Mouse (Mus musculus) forebrain, embryonic 16.5 days (tissue): ENCODE data around the gene Tnip3. TPM values are rescaled to one million over a fixed set of nuclear protein-coding genes. Genes with fewer than 3 reads are reported as not detected.

Source experiments
- ATAC-seq: fragments of 200-750 bp; cut with Nextera tagmentation; 2 replicates; pipeline ENCODE4 v1.8.0; 2017; ENCODE audit warnings: mild to moderate bottlenecking, moderate library complexity
- H3K27ac ChIP-seq: fragments of 300-500 bp; sonication (generic); 2 replicates; pipeline ENCODE4 v1.5.1; 2014; ENCODE audit warnings: low read length, control low read depth
- H3K27me3 ChIP-seq: fragments of 300-500 bp; sonication (generic); replicated peaks from 2 replicates; pipeline ENCODE4 v1.6.1; 2014; ENCODE audit warnings: low read length; ENCODE audit not compliant: control insufficient read depth, insufficient read depth
- H3K36me3 ChIP-seq: fragments of 300-500 bp; sonication (generic); 2 replicates; pipeline ENCODE4 v1.6.1; 2014; ENCODE audit not compliant: control insufficient read depth, insufficient read depth
- H3K4me1 ChIP-seq: fragments of 300-500 bp; sonication (generic); replicated peaks from 2 replicates; pipeline ENCODE4 v1.6.1; 2014; ENCODE audit warnings: low read length; ENCODE audit not compliant: control insufficient read depth, insufficient read depth
- H3K4me2 ChIP-seq: fragments of 300-500 bp; sonication (generic); 2 replicates; pipeline ENCODE4 v1.6.1; 2014; ENCODE audit warnings: mild to moderate bottlenecking, low read length, control low read depth
- H3K4me3 ChIP-seq: fragments of 300-500 bp; sonication (generic); replicated peaks from 2 replicates; pipeline ENCODE4 v1.5.1; 2014; ENCODE audit warnings: mild to moderate bottlenecking, low read length, control low read depth
- H3K9ac ChIP-seq: fragments of 300-500 bp; sonication (generic); replicated peaks from 2 replicates; pipeline ENCODE4 v1.6.1; 2014; ENCODE audit warnings: low read depth, low read length, control low read depth
- H3K9me3 ChIP-seq: fragments of 300-500 bp; sonication (generic); 2 replicates; pipeline ENCODE4 v1.6.1; 2016; ENCODE audit warnings: low read length; ENCODE audit not compliant: control insufficient read depth
- WGBS: fragments of 180-500 bp; shearing (Covaris S2); extraction: QIAGEN DNeasy Blood & Tissue Kit; methylation state at CpG from one replicate; pipeline ENCODE4 v1.1.7; 2014; 5-methylcytosine and 5-hydroxymethylcytosine counted together
- polyA plus RNA-seq: library from polyadenylated mRNA; unstranded; fragments of >200 nt; fragmentation: Nextera tagmentation; extraction: Ambion mirVana; gene quantifications from 2 replicates; pipeline ENCODE4 v1.2.1, GENCODE M21; 2015

Gene Tnip3
- polyA plus RNA-seq, 1 experiment from 2014 or later, result not detected

- Histone ChIP-seq H3K9ac (no peak overlapping the region), H3K27me3 (no peaks in the 10 kb centered on the region), H3K4me3 (no peak overlapping the region), H3K4me2 (no peak overlapping the region), H3K27ac (no peak overlapping the region), H3K36me3 (no peaks in the 10 kb centered on the region), H3K9me3 (no peaks in the 10 kb centered on the region), H3K4me1 (no peaks in the 10 kb centered on the region)
- ATAC-seq, result no peak
- WGBS, result 77% methylated on average over 5 of the region's 5 CpGs
Observed at GRCm38 (mm10) chr6:65537327-65537884, 12.3 kb downstream of the Tnip3 start.

- H3K4me3 ChIP-seq, result no peak overlapping the region
- H3K4me2 ChIP-seq, result no peak overlapping the region
- 62% methylated on average over 9 of the region's 9 CpGs for WGBS
- H3K27ac ChIP-seq, result no peak overlapping the region
- no peak overlapping the region for H3K9ac ChIP-seq
- H3K9me3 ChIP-seq, result no peaks in the 10 kb centered on the region
- ATAC-seq, result no peak
- no peaks in the 10 kb centered on the region for H3K27me3 ChIP-seq
- H3K36me3 ChIP-seq, result no peaks in the 10 kb centered on the region
- no peaks in the 10 kb centered on the region for H3K4me1 ChIP-seq
Observed at GRCm38 (mm10) chr6:65538022-65538652, 13.0 kb downstream of the Tnip3 start.

- Histone ChIP-seq H3K9ac (no peak overlapping the region), H3K4me1 (no peaks in the 10 kb centered on the region), H3K27me3 (no peaks in the 10 kb centered on the region), H3K27ac (no peak overlapping the region), H3K4me2 (no peak overlapping the region), H3K36me3 (no peaks in the 10 kb centered on the region), H3K4me3 (no peak overlapping the region), H3K9me3 (no peaks in the 10 kb centered on the region)
- no peak for ATAC-seq
- WGBS, result 91% methylated on average over 3 of the region's 3 CpGs
Observed at GRCm38 (mm10) chr6:65538921-65539320, 13.8 kb downstream of the Tnip3 start.

GRCm38 (mm10) chr6:65540138-65540537 lies 15.0 kb downstream of the Tnip3 start:
- Histone ChIP-seq H3K27ac (no peak overlapping the region), H3K9me3 (no peaks in the 10 kb centered on the region), H3K27me3 (no peaks in the 10 kb centered on the region), H3K9ac (no peak overlapping the region), H3K4me3 (no peak overlapping the region), H3K4me1 (no peaks in the 10 kb centered on the region), H3K4me2 (no peak overlapping the region), H3K36me3 (no peaks in the 10 kb centered on the region)
- no peak for ATAC-seq
- WGBS, result 63% methylated on average over 2 of the region's 2 CpGs

- no peak overlapping the region for H3K4me2 ChIP-seq
- H3K4me3 ChIP-seq, result no peak overlapping the region
- H3K27me3 ChIP-seq, result no peaks in the 10 kb centered on the region
- 86% methylated on average over 3 of the region's 3 CpGs for WGBS
- no peak overlapping the region for H3K27ac ChIP-seq
- H3K9ac ChIP-seq, result no peak overlapping the region
- H3K36me3 ChIP-seq, result no peaks in the 10 kb centered on the region
- H3K4me1 ChIP-seq, result no peaks in the 10 kb centered on the region
- no peak for ATAC-seq
- H3K9me3 ChIP-seq, result no peaks in the 10 kb centered on the region
Observed at GRCm38 (mm10) chr6:65541094-65541493, 16.0 kb downstream of the Tnip3 start.

GRCm38 (mm10) chr6:65542391-65542790 lies 17.3 kb downstream of the Tnip3 start:
- H3K36me3 ChIP-seq, result no peaks in the 10 kb centered on the region
- H3K9me3 ChIP-seq, result no peaks in the 10 kb centered on the region
- WGBS, result 62% methylated on average over 3 of the region's 3 CpGs
- H3K9ac ChIP-seq, result no peak overlapping the region
- H3K4me3 ChIP-seq, result no peak overlapping the region
- ATAC-seq, result peak; percentile 45; the same call in 1 of the 2 replicates
- H3K27me3 ChIP-seq, result no peaks in the 10 kb centered on the region
- H3K4me2 ChIP-seq, result no peak overlapping the region
- no peaks in the 10 kb centered on the region for H3K4me1 ChIP-seq
- H3K27ac ChIP-seq, result no peak overlapping the region

- no peaks in the 10 kb centered on the region for H3K4me1 ChIP-seq
- H3K27me3 ChIP-seq, result no peaks in the 10 kb centered on the region
- H3K9me3 ChIP-seq, result no peaks in the 10 kb centered on the region
- H3K9ac ChIP-seq, result no peak overlapping the region
- H3K36me3 ChIP-seq, result no peaks in the 10 kb centered on the region
- no peak overlapping the region for H3K27ac ChIP-seq
- no peak overlapping the region for H3K4me2 ChIP-seq
- peak; percentile 64 for ATAC-seq
- WGBS, result 14% methylated on average over 1 of the region's 1 CpGs
- H3K4me3 ChIP-seq, result no peak overlapping the region
Observed at GRCm38 (mm10) chr6:65542913-65543312, 17.8 kb downstream of the Tnip3 start.

- Histone ChIP-seq H3K27ac (no peak overlapping the region), H3K4me3 (no peak overlapping the region), H3K9me3 (no peaks in the 10 kb centered on the region), H3K9ac (no peak overlapping the region), H3K4me2 (no peak overlapping the region), H3K36me3 (no peaks in the 10 kb centered on the region), H3K4me1 (no peaks in the 10 kb centered on the region), H3K27me3 (no peaks in the 10 kb centered on the region)
- 75% methylated on average over 3 of the region's 3 CpGs for WGBS
- ATAC-seq, result no peak
Observed at GRCm38 (mm10) chr6:65563887-65564656, 39.0 kb downstream of the Tnip3 start.

GRCm38 (mm10) chr6:65564657-65565039 lies 39.5 kb downstream of the Tnip3 start:
- Histone ChIP-seq H3K36me3 (no peaks in the 10 kb centered on the region), H3K4me1 (no peaks in the 10 kb centered on the region), H3K9ac (no peak overlapping the region), H3K9me3 (no peaks in the 10 kb centered on the region), H3K27me3 (no peaks in the 10 kb centered on the region), H3K27ac (no peak overlapping the region), H3K4me3 (no peak overlapping the region), H3K4me2 (no peak overlapping the region)
- ATAC-seq, result no peak
- 82% methylated on average over 2 of the region's 2 CpGs for WGBS
